Mouse (Mus musculus) T-helper 2 cell (primary cell): ENCODE measurements around the gene Ncapd2.

ENCODE experiments used
- in situ Hi-C: fragments of 300-600 bp; cut with MboI, MseI; formaldehyde crosslinking; loops from one replicate; pipeline ENCODE4 v1.15.1; 2025; ENCODE audit warnings: high pct_unique_total_duplicates

The Ncapd2 gene

DNA sequence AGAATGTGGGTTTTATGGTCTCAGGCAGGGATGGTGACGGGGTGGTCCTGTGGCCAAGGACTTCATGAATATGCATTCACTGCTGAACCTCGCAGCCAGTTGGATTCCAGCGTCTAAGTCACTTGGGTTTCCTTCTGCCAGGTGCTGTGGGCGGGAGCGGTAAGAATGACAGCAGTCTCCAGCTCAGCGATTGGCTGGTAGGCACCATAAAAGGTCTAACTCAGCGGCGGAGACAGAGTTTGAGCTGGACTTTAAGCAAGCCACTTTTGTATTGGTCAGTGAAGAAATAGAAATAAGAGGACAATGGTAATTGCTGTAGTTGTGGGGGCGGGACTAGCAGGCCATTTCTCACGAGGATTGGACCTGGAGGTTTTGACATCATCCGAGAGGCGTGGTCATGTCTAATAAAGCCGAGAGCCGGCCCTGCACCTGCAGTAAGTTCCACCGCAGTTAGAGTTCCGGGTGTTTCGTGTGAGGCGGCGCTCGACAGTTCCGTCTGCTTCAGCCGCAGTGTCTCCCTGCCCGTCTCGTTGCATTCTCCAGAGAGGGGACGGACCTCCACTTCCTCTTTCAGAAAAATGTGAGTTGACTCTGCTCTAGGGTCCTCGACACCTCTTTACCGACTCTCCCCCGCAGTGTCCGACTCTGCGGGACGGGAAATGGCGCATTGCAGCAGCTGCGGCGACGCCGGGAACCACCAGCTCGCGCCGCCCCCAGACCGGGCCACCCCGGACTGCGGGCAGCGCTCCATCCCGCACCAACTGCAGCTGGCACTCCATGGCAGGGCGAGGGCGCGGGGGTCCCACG lies 23.9 kb upstream of the Ncapd2 start, which contains the start of gene Vamp1:
TSS of gene Vamp1 (plus strand) at position 404 of the 807 bp plus-strand sequence.
- in situ Hi-C loops, result no loop called here

DNA sequence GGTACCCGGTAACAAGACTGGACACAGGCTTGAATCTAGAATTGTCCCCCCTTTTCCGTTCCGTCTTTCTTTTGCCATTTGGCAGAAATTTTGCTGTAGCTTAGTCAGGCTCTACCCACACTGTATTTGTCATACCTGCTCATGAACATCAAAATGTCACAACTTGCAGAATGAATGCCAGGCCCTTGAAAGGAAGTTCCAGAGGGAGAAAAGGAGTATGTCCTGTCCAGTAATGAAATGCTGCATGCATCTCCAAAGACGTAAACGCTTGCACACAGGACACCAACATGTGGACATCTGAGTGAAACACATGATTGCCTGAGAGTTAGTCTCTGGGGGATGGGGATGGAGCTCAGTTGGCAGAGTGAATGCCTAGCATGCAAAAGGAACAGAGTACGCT lies 22.2 kb upstream of the Ncapd2 start:
- in situ Hi-C loops, result no loop called here

DNA sequence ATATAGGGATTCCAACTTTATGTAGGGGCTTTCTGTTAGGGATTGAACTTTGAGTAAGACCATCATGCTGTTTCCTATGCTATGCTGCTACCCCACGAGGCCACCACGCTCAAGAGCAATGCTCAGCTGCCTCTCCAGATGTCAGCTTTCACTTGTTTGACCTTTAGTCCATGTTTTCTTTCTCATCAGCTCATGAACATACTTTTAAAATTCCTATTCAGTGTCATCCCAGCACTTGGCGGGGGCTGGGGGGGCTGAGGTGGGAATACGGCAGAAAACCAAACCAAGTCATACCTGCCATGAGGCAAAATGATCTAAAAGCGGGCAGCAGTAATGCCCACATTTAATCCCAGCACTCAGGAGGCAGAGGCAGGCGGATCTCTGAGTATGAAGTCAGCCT lies 21.6 kb upstream of the Ncapd2 start:
- in situ Hi-C loops, result no loop called here

DNA sequence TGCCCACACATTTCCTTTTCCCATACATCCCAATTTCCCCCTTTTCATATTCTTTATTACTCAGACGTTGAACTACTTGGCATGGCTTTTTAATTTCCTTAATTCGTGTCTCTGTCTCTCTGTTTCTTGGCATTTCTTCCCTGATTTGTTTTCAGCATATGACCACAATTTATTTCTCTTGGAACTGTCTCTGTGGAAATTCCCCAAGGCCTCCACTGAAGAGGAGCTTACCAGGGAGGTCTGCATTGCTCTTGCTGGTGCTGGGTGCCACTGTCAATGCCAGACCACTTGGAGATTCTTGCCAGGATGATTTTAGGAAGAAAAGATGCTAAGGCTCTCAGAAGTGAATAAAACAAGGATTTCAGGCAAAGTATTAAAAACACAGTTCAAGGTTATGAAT lies 21.1 kb upstream of the Ncapd2 start:
- in situ Hi-C loops, result no loop called here

DNA sequence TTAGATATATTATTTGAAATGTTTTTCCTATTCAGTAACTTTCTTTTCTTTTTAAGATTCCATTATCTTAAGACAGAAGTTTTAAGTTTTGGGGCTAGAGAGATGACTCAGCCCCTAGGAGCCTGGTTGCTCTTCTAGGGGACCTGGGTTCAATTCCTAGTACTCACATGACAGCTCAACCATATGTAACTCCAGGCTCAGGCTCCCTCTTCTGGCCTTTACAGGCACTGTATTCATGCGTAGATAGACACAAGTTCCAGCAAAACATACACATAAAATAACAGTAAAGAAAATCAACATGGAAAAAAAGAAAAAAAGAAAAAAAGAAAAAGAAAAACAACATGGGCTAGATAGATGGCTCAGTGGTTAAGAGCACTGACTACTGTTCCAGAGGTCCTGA lies 18.9 kb upstream of the Ncapd2 start:
- in situ Hi-C loops, result no loop called here

DNA sequence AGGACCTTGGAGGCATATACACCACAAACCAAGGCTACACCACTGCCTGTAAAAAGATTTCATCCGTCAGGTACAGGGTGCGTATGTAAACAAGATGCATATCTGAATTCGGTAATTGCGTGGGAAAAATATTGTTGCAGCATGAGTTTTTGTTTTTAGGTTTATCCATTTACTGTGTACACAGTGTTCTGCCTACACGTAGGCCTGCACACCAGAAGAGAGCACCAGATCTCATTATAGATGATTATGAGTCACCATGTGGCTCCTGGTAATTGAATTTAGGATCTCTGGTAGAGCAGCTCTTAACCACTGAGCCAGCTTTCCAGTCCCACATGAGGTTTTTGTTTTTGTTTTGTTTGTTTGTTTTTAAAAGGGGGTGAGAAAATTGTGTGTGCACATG lies 5.7 kb upstream of the Ncapd2 start:
- in situ Hi-C loops, result no loop called here

DNA sequence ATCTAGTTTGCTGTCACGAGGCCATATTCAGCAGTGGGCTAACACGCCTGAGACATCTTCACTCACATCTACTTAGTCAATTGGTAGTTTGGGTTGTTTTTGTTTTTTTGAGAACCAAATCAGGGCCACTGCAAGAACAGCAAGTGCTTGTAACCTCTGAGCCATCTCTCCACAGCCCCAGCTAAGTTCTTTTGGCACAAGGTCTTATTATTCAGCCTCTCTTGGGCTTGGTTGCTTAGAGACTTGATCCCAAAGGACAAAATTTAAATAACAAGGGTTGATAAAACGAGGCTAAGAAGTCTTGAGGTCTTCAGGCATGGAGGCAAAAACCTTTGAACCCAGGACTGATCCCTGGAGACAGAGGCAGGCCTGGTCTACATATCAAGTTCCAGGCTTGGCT lies 4.8 kb upstream of the Ncapd2 start:
- in situ Hi-C loops, result no loop called here

DNA sequence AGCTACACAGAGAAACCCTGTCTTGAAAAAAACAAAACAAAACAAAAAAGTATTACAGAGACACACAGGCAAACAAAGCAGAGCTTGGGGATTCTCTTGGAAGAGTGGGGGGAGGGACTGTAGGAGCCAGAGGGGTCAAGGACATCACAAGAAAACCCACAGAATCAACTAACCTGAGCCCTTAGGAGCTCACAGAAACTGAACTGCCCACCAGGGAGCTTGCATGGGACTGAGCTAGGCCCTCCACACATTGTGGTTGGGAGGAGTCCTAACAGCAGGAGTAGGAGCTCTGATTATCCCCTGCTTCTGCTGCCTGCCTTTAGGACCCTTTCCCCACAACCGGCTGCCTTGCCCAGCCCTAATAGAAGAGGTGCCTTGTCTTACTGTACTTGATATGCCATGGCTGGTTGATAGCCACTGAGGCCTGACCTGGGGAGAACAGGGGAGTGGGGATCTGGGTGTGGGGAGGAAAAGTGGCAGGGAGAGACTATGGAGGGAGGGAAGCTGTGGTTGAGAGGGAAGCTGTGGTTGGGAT lies 4.1 kb upstream of the Ncapd2 start:
- in situ Hi-C loops, result no loop called here

DNA sequence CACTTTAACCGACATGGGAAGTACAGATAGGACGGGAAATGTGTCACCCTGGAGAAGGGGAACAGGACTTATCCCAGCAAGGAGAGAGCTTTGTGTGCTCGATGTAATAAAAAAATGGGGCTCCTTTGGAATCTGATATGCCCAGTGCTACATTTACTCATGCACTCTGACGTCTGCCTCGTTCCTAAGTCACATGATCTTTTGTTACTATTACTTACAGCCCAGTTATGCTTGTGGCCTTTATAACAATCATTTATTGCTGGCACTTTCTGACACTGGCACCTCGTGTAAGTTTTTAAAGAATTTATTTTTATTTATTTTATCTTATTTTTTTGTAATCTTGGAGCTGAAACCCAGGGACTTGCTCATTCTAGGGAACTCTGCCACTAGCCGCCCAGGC lies 1.9 kb upstream of the Ncapd2 start:
- in situ Hi-C loops, result no loop called here

DNA sequence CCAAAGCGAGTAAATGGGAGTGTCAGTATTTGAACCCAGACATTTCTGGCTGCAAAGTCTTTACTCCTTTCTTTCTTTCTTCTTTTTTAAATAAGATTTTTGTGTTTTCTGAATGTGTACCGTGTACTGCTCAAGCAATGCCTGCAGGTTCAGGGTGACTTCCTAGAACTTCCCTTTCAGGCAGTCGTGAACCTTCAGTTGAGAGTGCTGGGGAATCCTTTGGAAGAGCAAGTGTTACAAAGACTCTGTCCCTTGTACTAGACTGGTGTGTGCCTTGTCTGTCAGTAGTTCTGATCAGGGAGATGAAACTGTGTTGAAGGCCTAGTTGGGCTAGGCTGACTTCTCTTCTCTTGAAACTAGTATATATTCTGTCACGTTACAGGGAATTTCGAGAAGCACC lies 1.3 kb upstream of the Ncapd2 start:
- in situ Hi-C loops, result no loop called here

DNA sequence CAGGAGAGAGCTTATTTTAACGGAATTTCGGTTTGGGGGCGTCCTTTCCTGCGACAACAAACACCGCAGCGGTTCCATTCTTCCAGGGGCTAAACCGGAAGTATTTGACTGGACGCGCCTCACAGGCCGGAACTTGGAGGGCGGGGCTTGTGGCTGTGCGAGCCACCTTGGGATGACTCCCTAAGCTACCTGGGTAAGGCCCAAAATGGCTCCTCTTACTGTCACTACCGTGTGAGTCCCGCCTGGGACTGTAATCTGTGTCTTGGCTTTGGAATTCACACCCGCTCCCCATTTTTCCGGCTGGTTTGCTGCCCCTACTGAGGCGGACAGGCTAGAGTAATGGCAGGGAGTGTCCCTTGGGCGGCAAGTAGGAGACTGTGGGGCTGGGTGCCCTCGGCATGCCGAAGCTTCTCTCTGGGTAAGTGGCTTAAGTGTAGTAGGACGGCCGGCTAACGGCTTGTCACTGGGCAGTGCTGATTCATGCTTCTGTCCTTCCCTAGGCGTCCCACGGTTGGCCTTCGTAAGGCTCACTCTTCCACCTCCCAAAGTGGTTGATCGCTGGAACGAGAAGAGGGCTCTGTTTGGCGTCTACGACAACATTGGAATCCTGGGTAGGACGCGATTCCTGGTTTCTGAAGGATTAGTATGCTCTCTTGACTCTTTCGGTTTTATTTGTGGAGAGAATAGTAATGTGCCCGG lies 664 bp upstream of the Ncapd2 start:
- in situ Hi-C loops, result no loop called here

DNA sequence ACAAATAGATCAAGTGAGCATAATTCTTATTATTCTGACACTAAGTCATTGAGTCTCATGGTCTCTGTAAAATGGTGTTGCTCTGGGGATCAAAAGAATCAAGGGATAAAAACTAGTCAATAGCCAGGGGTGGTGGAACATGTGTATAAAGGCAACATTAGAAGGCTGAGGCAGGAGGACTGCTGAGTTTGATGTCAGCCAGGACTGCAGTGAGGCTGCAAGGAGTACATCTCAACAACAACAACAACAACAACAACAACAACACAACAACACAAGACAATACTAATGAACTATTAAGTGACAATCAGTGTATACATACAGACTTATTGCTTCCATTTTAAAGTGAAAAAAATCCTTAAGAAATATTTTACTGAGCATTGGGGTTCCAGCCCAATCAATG lies 685 bp downstream of the Ncapd2 start:
- in situ Hi-C loops, result no loop called here

DNA sequence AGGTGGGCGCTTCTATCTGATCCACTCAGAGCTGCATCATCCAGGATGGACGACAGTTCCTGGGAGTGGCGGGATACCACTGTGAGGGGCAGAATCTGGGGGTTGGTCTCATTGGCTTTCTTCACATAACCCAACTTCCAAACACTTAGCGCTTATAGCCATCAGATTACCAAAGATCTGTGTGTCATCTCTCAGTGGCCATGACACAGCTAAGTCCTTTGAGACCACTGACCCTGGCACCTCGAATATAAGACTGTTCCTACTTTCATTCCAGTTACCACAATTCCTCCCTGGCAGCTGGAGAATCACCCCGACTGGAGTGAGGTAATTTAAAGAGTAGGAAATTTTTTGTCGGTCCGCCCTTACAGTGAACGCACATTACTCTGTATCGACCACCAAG lies 5.3 kb downstream of the Ncapd2 start:
- in situ Hi-C loops, result no loop called here

DNA sequence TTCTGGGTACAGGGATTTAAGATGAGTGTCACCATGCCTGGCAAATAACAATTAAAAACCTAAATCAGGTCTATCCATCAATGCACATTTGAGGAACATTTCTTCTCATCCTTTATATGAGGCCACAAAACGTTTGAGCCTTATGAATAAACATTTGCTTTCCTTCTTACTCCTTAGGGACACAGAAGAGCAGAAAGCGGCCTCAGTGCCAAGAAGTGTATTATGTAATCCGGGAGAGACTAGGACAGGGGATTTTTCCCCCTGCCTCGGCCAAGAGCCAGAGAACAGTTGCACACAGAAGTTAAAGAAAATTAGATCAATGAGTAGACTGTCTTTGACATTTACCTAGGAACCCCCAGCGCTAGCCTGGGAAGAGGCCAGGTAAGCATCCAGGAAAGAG lies 9.4 kb downstream of the Ncapd2 start:
- in situ Hi-C loops, result no loop called here

DNA sequence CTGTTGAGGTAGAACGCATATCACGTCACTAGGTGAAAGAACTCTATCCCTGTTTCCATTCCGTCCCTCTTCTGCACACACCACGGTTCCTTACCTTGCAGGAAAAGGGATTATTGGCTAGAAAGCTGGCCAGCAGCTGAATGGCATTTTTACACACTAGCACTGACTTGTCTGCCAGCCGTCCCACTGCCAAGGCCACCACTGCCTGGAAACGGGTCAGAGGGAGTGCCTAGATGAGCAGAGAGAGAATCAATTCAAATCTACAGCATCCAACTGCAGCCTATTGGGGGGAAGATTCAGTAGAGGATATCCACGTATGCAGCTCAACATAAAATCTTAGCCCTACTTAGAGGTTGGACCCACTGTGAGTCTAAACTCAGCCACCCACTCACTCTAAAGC lies 11.9 kb downstream of the Ncapd2 start:
- in situ Hi-C loops, result no loop called here

DNA sequence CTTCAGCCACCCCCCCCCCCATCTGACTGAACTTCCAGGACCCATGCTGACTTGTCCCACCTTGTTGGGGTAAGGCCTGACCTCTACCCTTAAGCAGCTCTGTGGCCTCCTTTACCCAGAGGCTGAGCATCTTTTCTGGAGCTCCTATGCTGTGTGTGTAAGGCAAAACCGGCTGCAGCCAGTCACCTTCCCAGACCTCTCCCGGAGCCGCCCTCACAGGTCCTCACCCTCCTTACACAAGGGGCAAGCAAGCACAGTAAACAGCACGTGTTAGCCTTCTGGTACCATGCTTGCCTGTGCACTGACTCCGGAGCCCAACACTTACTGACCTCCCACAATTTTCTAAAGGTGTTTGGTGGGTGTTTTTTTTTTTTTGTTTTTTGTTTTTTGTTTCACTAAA lies 16.0 kb downstream of the Ncapd2 start:
- in situ Hi-C loops, result no loop called here

DNA sequence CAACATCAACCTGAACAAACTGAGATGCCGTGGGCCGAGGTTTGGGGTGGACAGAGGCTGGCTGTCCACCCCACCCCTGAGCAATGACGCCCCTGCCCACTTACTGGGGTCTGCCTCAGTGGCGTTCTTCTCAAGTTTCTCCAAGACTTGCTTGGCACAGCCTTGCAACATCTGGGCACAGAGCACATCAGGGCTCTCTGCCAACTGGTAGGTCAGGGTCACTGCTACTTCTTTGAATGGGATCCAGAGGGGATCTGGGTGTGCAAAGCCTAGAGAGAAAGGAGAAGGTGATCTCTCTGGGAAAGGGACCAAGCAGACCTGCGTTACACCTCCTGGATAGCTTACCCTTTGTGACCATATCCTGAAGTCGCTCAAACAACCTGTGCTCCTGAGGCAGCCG lies 18.2 kb downstream of the Ncapd2 start:
- in situ Hi-C loops, result loop anchor here (5.0 kb wide), 1 partner anchor 51 kb away; no protein-coding TSS in a partner anchor

DNA sequence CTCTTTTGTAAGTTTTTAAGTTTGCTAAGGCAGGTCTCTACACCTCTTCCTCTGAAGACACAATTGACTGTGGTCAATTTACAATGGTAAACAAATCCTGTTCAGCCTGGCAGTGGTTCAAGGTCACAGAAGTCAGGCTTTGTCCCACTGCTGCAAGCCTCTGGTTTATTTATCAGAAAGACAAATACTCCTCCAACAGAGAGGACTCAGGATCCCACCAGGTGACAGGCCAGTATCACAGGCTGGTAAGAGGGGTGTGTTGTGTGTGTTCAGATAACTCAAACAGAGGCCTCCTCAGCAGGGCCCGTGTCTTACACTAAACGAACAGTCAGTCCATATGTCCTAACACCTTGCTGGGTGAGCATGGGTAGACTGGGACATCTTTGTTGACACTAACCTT lies 19.0 kb downstream of the Ncapd2 start:
- in situ Hi-C loops, result loop anchor here (5.0 kb wide), 1 partner anchor 50 kb away; no protein-coding TSS in a partner anchor

DNA sequence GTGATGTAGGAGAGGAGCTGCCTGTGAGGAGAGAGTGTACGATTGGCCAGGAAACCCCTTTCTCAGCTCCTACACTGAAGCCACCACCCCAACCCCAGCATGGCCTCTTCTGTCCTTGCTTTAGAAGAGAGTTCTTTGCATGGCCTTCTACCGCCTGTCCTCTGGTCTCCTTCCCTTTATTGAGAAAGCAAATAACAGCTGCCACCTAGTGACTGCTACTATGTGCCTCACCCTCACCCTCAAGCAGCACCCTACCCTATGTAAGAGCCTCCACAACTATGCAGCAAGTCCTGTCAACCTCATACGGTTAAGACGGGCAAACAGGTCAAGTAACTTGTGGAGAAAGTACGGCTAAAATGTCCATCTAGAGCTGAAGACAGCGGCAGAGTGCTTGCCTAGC lies 21.3 kb downstream of the Ncapd2 start:
- in situ Hi-C loops, result loop anchor here (5.0 kb wide), 1 partner anchor 48 kb away; no protein-coding TSS in a partner anchor

DNA sequence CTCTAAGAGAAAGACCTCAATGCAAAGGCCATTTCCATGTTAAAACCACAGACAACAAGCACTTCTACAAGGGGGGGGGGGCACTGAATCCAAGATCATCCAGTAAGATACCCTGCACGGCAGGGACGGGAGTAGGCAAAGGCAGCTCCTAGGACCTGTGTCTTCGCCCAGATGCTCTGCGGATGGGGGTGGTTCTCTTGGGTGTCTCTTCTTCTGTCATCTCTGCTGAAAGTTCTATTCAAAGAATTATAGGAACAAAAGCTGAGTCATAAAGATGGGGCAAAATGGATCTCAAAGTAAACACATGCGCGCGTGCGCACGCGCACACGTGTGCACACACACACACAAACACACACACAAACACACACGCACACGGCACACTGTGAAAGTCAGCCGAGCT lies 23.4 kb downstream of the Ncapd2 start:
- in situ Hi-C loops, result no loop called here

DNA sequence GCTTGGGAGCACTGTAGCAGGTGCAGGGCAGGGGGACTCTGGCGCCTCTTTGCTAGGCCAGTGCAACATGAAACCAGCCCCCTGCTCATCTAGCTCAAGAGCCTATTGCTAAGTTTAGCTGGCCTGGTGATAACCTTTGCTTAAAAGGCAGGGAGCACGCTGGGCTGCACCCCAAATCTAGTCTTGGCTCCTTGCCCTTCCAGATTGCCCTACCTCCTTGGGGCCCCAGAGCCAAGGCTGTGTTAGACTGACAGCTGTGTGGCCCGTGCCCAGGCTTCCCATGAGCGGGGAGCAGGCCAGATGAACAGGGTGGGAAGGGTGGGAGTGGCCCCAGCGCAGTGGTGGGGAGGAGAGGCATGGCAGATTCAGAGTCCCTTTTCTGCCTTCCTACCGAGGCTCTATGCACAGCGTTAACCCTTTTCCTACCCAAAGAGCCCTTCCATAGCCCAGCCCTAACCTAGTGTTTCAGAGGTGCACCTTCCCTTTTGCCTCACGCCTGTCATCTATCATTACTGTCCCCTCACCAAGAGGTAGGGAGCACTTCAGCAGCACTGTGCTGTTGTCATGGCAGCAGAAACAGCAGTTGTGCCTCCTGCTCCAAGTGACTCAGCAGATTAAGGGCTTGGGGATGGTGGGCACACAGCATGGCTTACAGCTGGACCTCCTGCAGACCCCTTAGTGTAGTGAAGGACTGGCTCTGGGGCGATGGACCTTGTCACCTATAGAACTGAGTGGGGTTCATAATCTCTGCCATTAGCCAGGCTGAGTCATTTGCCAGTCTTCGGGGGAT lies 24.4 kb downstream of the Ncapd2 start:
- in situ Hi-C loops, result no loop called here
